Mouse (Mus musculus) cerebellum, adult 18-20 months (tissue): ENCODE measurements at regions not wholly inside any gene's neighbourhood (a gene's known extent, or its start where the extent isn't known, plus 50 kb on each side); places are given as distances from the start of the nearest gene placed in this dataset.
A peak's percentile ranks its signal among the peaks of the same experiment; 100 is the strongest.

Source experiments
- DNase-seq, 2 experiments: peaks; one replicate each; pipeline ENCODE4 v3.0.0; 2021

GRCm38 (mm10) chr8:35192515-35192914 lies 573.1 kb upstream of the Gm19410 start:
- DNase-seq: no peak

- peak; percentile 32 to 63 for DNase-seq
Measured at GRCm38 (mm10) chr8:35193771-35194170, 571.8 kb upstream of the Gm19410 start.

- no peak for DNase-seq
Measured at GRCm38 (mm10) chr8:35196189-35196588, 569.4 kb upstream of the Gm19410 start.

- DNase-seq: no peak
Measured at GRCm38 (mm10) chr8:35198766-35199165, 566.8 kb upstream of the Gm19410 start.

GRCm38 (mm10) chr8:35201416-35201815 lies 564.2 kb upstream of the Gm19410 start:
- DNase-seq: no peak

GRCm38 (mm10) chr8:35204971-35205370 lies 560.6 kb upstream of the Gm19410 start:
- DNase-seq: no peak

GRCm38 (mm10) chr8:35205536-35205935 lies 560.1 kb upstream of the Gm19410 start:
- DNase-seq: peak; percentile 25 to 36

GRCm38 (mm10) chr8:35206271-35206670 lies 559.3 kb upstream of the Gm19410 start:
- DNase-seq: no peak

GRCm38 (mm10) chr8:35208357-35208756 lies 557.2 kb upstream of the Gm19410 start:
- no peak for DNase-seq

GRCm38 (mm10) chr8:35211506-35212452 lies 553.8 kb upstream of the Gm19410 start:
- DNase-seq: no peak

GRCm38 (mm10) chr8:35213515-35213914 lies 552.1 kb upstream of the Gm19410 start:
- no peak for DNase-seq

- no peak for DNase-seq
Measured at GRCm38 (mm10) chr8:35217604-35218003, 548.0 kb upstream of the Gm19410 start.

- no peak for DNase-seq
Measured at GRCm38 (mm10) chr8:35218327-35218726, 547.3 kb upstream of the Gm19410 start.

GRCm38 (mm10) chr8:35224053-35224924 lies 541.3 kb upstream of the Gm19410 start:
- no peak for DNase-seq

- DNase-seq: no peak
Measured at GRCm38 (mm10) chr8:35224925-35225244, 540.7 kb upstream of the Gm19410 start.

GRCm38 (mm10) chr8:35227079-35227478 lies 538.5 kb upstream of the Gm19410 start:
- DNase-seq: no peak

- DNase-seq: peak in 1 of 2 experiments; percentile 8
Measured at GRCm38 (mm10) chr8:35228449-35228848, 537.1 kb upstream of the Gm19410 start.

- DNase-seq: no peak
Measured at GRCm38 (mm10) chr8:35233520-35234186, 531.9 kb upstream of the Gm19410 start.

- no peak for DNase-seq
Measured at GRCm38 (mm10) chr8:35234436-35234835, 531.2 kb upstream of the Gm19410 start.

GRCm38 (mm10) chr8:35235815-35236509 lies 529.6 kb upstream of the Gm19410 start:
- DNase-seq: no peak

- DNase-seq: no peak
Measured at GRCm38 (mm10) chr8:35237279-35237678, 528.3 kb upstream of the Gm19410 start.

- no peak for DNase-seq
Measured at GRCm38 (mm10) chr8:35240884-35241283, 524.7 kb upstream of the Gm19410 start.

GRCm38 (mm10) chr8:35243555-35243954 lies 522.0 kb upstream of the Gm19410 start:
- no peak for DNase-seq
